Mouse (Mus musculus): ENCODE results near the gene Pilra. TPM values are rescaled to one million over a fixed set of nuclear protein-coding genes. Genes with fewer than 3 reads are reported as not detected.

Pilra gene
- total and polyA plus RNA-seq, 2 experiments from 2014 or later = 0.46 to 0.47 TPM

DNA sequence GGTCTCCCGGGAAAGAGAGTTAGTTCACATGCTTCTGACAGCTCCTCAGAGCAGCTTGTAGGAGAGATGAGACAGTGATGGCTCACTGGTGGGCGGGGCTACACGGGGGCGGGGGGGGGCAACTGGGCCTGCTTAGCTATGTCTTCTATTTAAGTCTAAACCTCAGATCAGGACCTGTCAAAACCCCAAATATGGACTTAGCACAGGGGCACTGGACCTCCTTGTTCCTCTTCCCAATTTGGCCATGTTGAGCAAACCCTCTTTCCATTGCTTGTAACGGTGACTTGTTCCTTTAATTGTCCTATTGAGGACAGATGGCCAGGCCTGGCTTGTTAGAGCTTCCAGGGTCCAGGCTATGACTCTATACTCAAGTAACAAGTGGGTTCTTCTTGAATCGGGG, 4.6 kb downstream of the Pilra start:
- 79% methylated on average over 6 of the region's 6 CpGs for WGBS
- no peak for ATAC-seq
- TF ChIP-seq CTCF (IDR thresholded peaks at IDR 0.05; ENCODE audit: low read depth) = no peak

DNA sequence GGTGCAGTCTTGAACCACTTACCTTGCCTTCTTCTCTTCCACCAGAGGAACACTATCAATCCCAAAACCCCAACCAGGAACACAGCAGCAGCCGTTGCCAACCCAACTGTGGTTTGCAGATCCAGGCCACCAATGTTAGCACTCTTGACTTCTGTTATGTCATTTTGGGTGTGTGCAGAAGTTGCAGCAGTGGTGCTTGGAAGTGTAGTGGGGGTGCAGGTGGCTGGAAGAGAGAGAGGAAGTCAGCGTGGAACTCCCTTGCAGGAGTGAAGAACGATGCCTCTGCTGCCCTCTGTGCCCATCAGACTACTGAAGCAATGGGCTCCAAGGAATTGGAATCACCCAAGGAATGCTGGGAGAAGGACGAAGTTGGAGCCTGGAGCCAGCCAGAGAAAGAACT, 5.0 kb downstream of the Pilra start:
- no peaks in the 10 kb centered on the region for H3K9me3 ChIP-seq (ENCODE audit: low read length)
- ATAC-seq = no peak
- H3K4me2 ChIP-seq (ENCODE audit: low read depth, low read length) = no peak overlapping the region
- no peak overlapping the region for H3K4me3 ChIP-seq (ENCODE audit: low read length)
- no peaks in the 10 kb centered on the region for H3K27me3 ChIP-seq (ENCODE audit: insufficient read depth, low read length)
- no peak overlapping the region for H3K9ac ChIP-seq (replicated peaks; ENCODE audit: low read length)
- no peaks in the 10 kb centered on the region for H3K36me3 ChIP-seq (ENCODE audit: insufficient read depth, low read length)
- no peak overlapping the region for H3K27ac ChIP-seq
- no peaks in the 10 kb centered on the region for H3K4me1 ChIP-seq (ENCODE audit: insufficient read depth, low read length)
- DNase-seq (ENCODE audit: low spot score) = no peak
- 80% methylated on average over 4 of the region's 4 CpGs for WGBS
- no peak for TF ChIP-seq CTCF (IDR thresholded peaks at IDR 0.05; ENCODE audit: low read depth)

More for the DNA sequence above, 4.6 kb downstream of the Pilra start:
- Histone ChIP-seq H3K27me3 (ENCODE audit: insufficient read depth, low read length) (no peaks in the 10 kb centered on the region), H3K4me3 (ENCODE audit: low read length) (no peak overlapping the region), H3K4me1 (ENCODE audit: insufficient read depth, low read length) (no peaks in the 10 kb centered on the region), H3K36me3 (ENCODE audit: insufficient read depth, low read length) (no peaks in the 10 kb centered on the region), H3K27ac (no peak overlapping the region), H3K9ac (replicated peaks; ENCODE audit: low read length) (no peak overlapping the region), H3K4me2 (ENCODE audit: low read depth, low read length) (no peak overlapping the region), H3K9me3 (ENCODE audit: low read length) (no peaks in the 10 kb centered on the region)
- no peak for DNase-seq (ENCODE audit: low spot score)

DNA sequence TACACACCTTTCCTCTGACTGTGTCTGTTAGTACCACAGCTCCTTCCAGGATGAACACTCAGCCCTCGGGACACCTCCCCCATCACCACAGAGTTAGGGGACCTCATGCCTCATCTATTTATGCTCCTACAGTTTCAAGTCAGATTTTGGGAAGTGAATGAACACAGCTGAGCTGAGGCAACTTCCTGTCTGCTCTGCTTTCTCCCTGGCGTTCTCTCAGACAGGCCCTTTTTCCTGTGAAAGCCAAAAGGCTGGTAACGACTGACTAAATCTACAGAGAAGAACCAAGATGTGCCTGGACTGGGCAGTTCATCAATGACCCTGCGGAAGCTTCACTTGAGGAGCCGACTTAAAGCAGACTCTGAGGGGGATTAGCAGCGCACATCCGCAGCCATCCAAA, 5.8 kb downstream of the Pilra start:
- no peaks in the 10 kb centered on the region for H3K9me3 ChIP-seq (ENCODE audit: low read length)
- no peak overlapping the region for H3K27ac ChIP-seq
- no peaks in the 10 kb centered on the region for H3K36me3 ChIP-seq (ENCODE audit: insufficient read depth, low read length)
- no peaks in the 10 kb centered on the region for H3K4me1 ChIP-seq (ENCODE audit: insufficient read depth, low read length)
- no peak overlapping the region for H3K4me3 ChIP-seq (ENCODE audit: low read length)
- H3K9ac ChIP-seq (replicated peaks; ENCODE audit: low read length) = no peak overlapping the region
- no peak for TF ChIP-seq CTCF (IDR thresholded peaks at IDR 0.05; ENCODE audit: low read depth)
- 90% methylated on average over 7 of the region's 7 CpGs for WGBS
- no peak for DNase-seq (ENCODE audit: low spot score)
- no peak for ATAC-seq
- no peak overlapping the region for H3K4me2 ChIP-seq (ENCODE audit: low read depth, low read length)
- H3K27me3 ChIP-seq (ENCODE audit: insufficient read depth, low read length) = no peaks in the 10 kb centered on the region

DNA sequence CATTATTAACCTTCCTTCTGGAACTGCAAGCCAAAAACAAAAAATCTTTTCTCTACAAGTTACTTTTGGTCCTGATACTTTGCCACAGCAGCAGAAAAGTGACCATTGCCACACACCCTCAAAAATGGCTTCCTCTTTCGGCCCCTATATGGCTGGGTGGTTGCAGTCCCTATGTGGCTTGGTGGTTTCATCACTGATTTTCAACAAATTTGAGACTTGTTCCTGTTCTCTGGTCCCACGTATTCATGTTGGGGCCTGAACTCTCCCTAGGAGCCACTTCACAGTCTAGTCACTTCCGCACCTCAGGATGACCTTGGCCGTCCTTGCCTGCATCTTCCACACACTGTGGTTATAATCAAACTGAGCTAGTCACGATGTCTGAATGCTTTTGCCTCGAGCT, 7.4 kb downstream of the Pilra start:
- Histone ChIP-seq H3K4me1 (ENCODE audit: insufficient read depth, low read length) (no peaks in the 10 kb centered on the region), H3K9me3 (ENCODE audit: low read length) (no peaks in the 10 kb centered on the region), H3K36me3 (ENCODE audit: insufficient read depth, low read length) (no peaks in the 10 kb centered on the region), H3K27me3 (ENCODE audit: insufficient read depth, low read length) (no peaks in the 10 kb centered on the region), H3K27ac (no peak overlapping the region), H3K9ac (replicated peaks; ENCODE audit: low read length) (no peak overlapping the region), H3K4me2 (ENCODE audit: low read depth, low read length) (no peak overlapping the region), H3K4me3 (ENCODE audit: low read length) (no peak overlapping the region)
- 85% methylated on average over 6 of the region's 6 CpGs for WGBS
- DNase-seq (ENCODE audit: low spot score) (no peak), ATAC-seq (no peak)
- TF ChIP-seq CTCF (IDR thresholded peaks at IDR 0.05; ENCODE audit: low read depth) = no peak

DNA sequence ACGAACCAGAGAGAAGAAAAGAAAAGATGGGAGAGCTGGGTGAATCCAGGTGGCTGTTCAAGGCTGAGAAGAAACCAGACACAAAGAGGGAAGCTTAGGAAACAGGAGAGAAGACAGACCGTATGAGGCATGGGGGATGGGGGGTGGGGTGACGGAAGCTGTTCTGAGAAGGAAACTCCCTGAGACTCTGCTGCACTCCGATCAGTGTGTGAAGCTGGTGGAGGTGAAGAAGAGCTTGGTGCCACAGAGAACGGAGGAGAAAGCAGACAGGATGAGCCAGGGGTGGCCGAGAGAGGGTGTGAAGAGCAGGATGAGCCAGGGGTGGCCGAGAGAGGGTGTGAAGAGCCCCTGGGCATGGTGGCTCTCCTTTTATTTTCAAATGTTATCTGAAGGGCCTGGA, 9.7 kb downstream of the Pilra start:
- Histone ChIP-seq H3K4me1 (ENCODE audit: insufficient read depth, low read length) (no peaks in the 10 kb centered on the region), H3K4me2 (ENCODE audit: low read depth, low read length) (no peak overlapping the region), H3K36me3 (ENCODE audit: insufficient read depth, low read length) (no peaks in the 10 kb centered on the region), H3K27ac (no peak overlapping the region), H3K27me3 (ENCODE audit: insufficient read depth, low read length) (no peaks in the 10 kb centered on the region), H3K9me3 (ENCODE audit: low read length) (no peaks in the 10 kb centered on the region), H3K4me3 (ENCODE audit: low read length) (no peak overlapping the region), H3K9ac (replicated peaks; ENCODE audit: low read length) (no peak overlapping the region)
- DNase-seq (ENCODE audit: low spot score) (no peak), ATAC-seq (no peak)
- TF ChIP-seq CTCF (IDR thresholded peaks at IDR 0.05; ENCODE audit: low read depth) = no peak
- 73% methylated on average over 7 of the region's 7 CpGs for WGBS

DNA sequence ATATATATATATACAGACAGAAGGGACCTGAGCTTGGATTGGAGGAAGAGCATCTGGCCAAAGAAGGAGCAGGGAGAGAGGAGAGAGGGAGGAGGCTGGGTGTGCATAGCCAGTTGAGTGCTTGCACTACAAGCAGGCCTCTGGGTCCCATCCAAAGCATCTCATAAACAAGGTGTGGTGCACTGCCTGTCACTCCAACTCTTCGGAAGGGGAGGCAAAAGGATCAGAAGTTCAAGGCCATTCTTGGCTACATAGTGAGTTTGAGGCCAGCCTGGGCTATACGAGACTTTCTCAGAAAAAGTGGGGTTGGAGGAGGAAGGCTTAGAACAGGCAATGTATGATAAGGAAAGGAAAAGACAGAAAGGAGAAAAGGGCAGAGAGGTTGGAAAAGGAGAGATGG, 10.1 kb downstream of the Pilra start:
- 79% methylated on average over 2 of the region's 2 CpGs for WGBS
- Histone ChIP-seq H3K4me1 (ENCODE audit: insufficient read depth, low read length) (no peaks in the 10 kb centered on the region), H3K9ac (replicated peaks; ENCODE audit: low read length) (no peak overlapping the region), H3K27ac (no peak overlapping the region), H3K36me3 (ENCODE audit: insufficient read depth, low read length) (no peaks in the 10 kb centered on the region), H3K27me3 (ENCODE audit: insufficient read depth, low read length) (no peaks in the 10 kb centered on the region), H3K4me2 (ENCODE audit: low read depth, low read length) (no peak overlapping the region), H3K9me3 (ENCODE audit: low read length) (no peaks in the 10 kb centered on the region), H3K4me3 (ENCODE audit: low read length) (no peak overlapping the region)
- no peak for DNase-seq (ENCODE audit: low spot score)
- no peak for TF ChIP-seq CTCF (IDR thresholded peaks at IDR 0.05; ENCODE audit: low read depth)
- no peak for ATAC-seq

DNA sequence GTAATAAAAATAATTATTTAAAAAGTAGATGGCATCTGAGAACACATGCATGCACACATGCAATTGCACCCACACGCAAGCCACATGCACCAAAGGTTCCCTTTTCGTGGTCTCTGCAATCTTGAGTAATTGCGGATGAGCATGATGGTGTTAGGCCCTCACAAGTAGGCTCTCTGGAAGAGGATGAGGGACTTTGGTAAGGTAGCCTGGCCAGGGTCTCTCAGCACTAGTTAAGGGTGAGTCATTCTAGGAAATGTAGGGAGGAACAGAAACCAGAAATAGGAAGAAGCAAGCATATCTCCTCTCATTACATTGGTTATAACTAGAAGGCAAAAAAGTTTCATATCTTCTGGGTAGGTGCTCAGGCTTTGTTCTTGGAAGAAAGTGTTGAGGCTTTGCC, 11.1 kb downstream of the Pilra start:
- H3K27ac ChIP-seq = no peak overlapping the region
- WGBS = 92% methylated on average over 3 of the region's 3 CpGs
- H3K4me2 ChIP-seq (ENCODE audit: low read depth, low read length) = no peak overlapping the region
- no peaks in the 10 kb centered on the region for H3K4me1 ChIP-seq (ENCODE audit: insufficient read depth, low read length)
- DNase-seq (ENCODE audit: low spot score) (no peak), ATAC-seq (no peak)
- H3K36me3 ChIP-seq (ENCODE audit: insufficient read depth, low read length) = no peaks in the 10 kb centered on the region
- no peak overlapping the region for H3K4me3 ChIP-seq (ENCODE audit: low read length)
- no peak for TF ChIP-seq CTCF (IDR thresholded peaks at IDR 0.05; ENCODE audit: low read depth)
- H3K9me3 ChIP-seq (ENCODE audit: low read length) = no peaks in the 10 kb centered on the region
- no peaks in the 10 kb centered on the region for H3K27me3 ChIP-seq (ENCODE audit: insufficient read depth, low read length)
- H3K9ac ChIP-seq (replicated peaks; ENCODE audit: low read length) = no peak overlapping the region

Measured in hindbrain, postnatal 0 days (tissue).